In genomic region chr8:23327283-23327682, GRCm38 (mm10) we compare ENCODE assay signal across 23 mouse cellular contexts.
"Had no signal": no experiment of that assay in that cellular context is flagged by ENCODE, and none has a peak within 500 bp of the region (broad histone marks: within the 10 kb centered on the region; RNA-seq: fewer than 3 reads in every experiment).

No protein-coding gene starts in this region.

- H3K36me3 ChIP-seq: limb, embryonic 10.5 days; limb, embryonic 13.5 days; liver, embryonic 12.5 days; liver, embryonic 15.5 days; lung, embryonic 15.5 days; midbrain, embryonic 10.5 days; midbrain, embryonic 13.5 days; neural tube, embryonic 13.5 days; stomach, embryonic 15.5 days had no signal

- H3K4me1 ChIP-seq: limb, embryonic 10.5 days; limb, embryonic 13.5 days; liver, embryonic 12.5 days; liver, embryonic 15.5 days; lung, embryonic 15.5 days; megakaryocyte, embryonic 14.5 days; midbrain, embryonic 10.5 days; midbrain, embryonic 13.5 days; neural tube, embryonic 13.5 days; stomach, embryonic 15.5 days had no signal

- H3K27me3 ChIP-seq: limb, embryonic 13.5 days; liver, embryonic 12.5 days; liver, embryonic 15.5 days; lung, embryonic 15.5 days; megakaryocyte, embryonic 14.5 days; midbrain, embryonic 13.5 days; neural tube, embryonic 13.5 days; stomach, embryonic 15.5 days had no signal

- DNase-seq: kidney, adult 2 months; kidney, postnatal 25 days; liver; lung, adult 18-20 months; lung, postnatal 10 days; lung, postnatal 36 days; right cerebral cortex, postnatal 25 days; spleen, adult 18-20 months; thymus, adult 18-20 months; thymus, postnatal 36 days had no signal

- H3K4me2 ChIP-seq: limb, embryonic 13.5 days; liver, embryonic 12.5 days; liver, embryonic 15.5 days; lung, embryonic 15.5 days; midbrain, embryonic 13.5 days; neural tube, embryonic 13.5 days; stomach, embryonic 15.5 days had no signal

- H3K4me3 ChIP-seq: limb, embryonic 10.5 days; limb, embryonic 13.5 days; liver, embryonic 12.5 days; liver, embryonic 15.5 days; lung, embryonic 15.5 days; megakaryocyte, embryonic 14.5 days; midbrain, embryonic 10.5 days; midbrain, embryonic 13.5 days; myocyte; neural tube, embryonic 13.5 days; stomach, embryonic 15.5 days had no signal

- H3K27ac ChIP-seq: kidney, postnatal 0 days; limb, embryonic 10.5 days; limb, embryonic 13.5 days; liver, embryonic 12.5 days; liver, embryonic 15.5 days; lung, embryonic 15.5 days; midbrain, embryonic 10.5 days; midbrain, embryonic 13.5 days; neural tube, embryonic 13.5 days; stomach, embryonic 15.5 days had no signal

- H3K9ac ChIP-seq: limb, embryonic 13.5 days; liver, embryonic 12.5 days; liver, embryonic 15.5 days; lung, embryonic 15.5 days; midbrain, embryonic 13.5 days; neural tube, embryonic 13.5 days; stomach, embryonic 15.5 days had no signal

- ATAC-seq: liver, embryonic 12.5 days; midbrain, embryonic 13.5 days; midbrain, embryonic 16.5 days had no signal

- H3K9me3 ChIP-seq: limb, embryonic 10.5 days; limb, embryonic 13.5 days; liver, embryonic 12.5 days; liver, embryonic 15.5 days; lung, embryonic 15.5 days; midbrain, embryonic 13.5 days; neural tube, embryonic 13.5 days; stomach, embryonic 15.5 days had no signal
